Mouse (Mus musculus) liver, embryonic 14.5 days (tissue): ENCODE data around the gene Gm9507.

Source experiments
- CTCF ChIP-seq: IDR thresholded peaks from 2 replicates; pipeline ENCODE4 v1.5.1; 2016; ENCODE audit warnings: antibody characterized with exemption, low read depth, control low read depth
- EP300 ChIP-seq: IDR thresholded peaks from 2 replicates; pipeline ENCODE4 v1.6.1; 2016; ENCODE audit warnings: antibody characterized with exemption, low read depth

GRCm38 (mm10) chr10:77814382-77814781 lies 2.7 kb upstream of the Gm9507 start, which contains the start of gene Gm2696:
- no peak for TF ChIP-seq CTCF
- TF ChIP-seq EP300, result no peak
